Mouse (Mus musculus): ENCODE measurements around the gene Lrrc55. TPM values are rescaled to one million over a fixed set of nuclear protein-coding genes. Genes with fewer than 3 reads are reported as not detected.
A peak's percentile ranks its signal among the peaks of the same experiment; 100 is the strongest.

The Lrrc55 gene
- polyA plus RNA-seq, 1 experiment from 2014 or later = 15.8 TPM

- Histone ChIP-seq H3K9ac (ENCODE audit: low read depth, low read length) (no peak overlapping the region), H3K4me3 (ENCODE audit: low read depth, low read length) (no peak overlapping the region), H3K4me1 (ENCODE audit: control insufficient read depth, insufficient read depth, low read length) (no peaks in the 10 kb centered on the region; the same call in 1 of the 2 replicates), H3K27me3 (ENCODE audit: control insufficient read depth, insufficient read depth, low read depth, low read length) (no peaks in the 10 kb centered on the region), H3K4me2 (ENCODE audit: low read length) (no peak overlapping the region), H3K36me3 (ENCODE audit: control insufficient read depth, insufficient read depth, low read length) (no peaks in the 10 kb centered on the region), H3K9me3 (replicated peaks; ENCODE audit: control insufficient read depth, low read length, poor library complexity, severe bottlenecking) (no peaks in the 10 kb centered on the region), H3K27ac (ENCODE audit: low read length) (no peak overlapping the region)
- ATAC-seq = peak; percentile 66
- WGBS = 43% methylated on average over 17 of the region's 17 CpGs
Observed at GRCm38 (mm10) chr2:85224221-85225179, 27.5 kb upstream of the Lrrc55 start.

- Histone ChIP-seq H3K4me3 (ENCODE audit: low read depth, low read length) (no peak overlapping the region), H3K9ac (ENCODE audit: low read depth, low read length) (no peak overlapping the region), H3K9me3 (replicated peaks; ENCODE audit: control insufficient read depth, low read length, poor library complexity, severe bottlenecking) (no peaks in the 10 kb centered on the region), H3K4me2 (ENCODE audit: low read length) (no peak overlapping the region), H3K27me3 (ENCODE audit: control insufficient read depth, insufficient read depth, low read depth, low read length) (no peaks in the 10 kb centered on the region), H3K4me1 (ENCODE audit: control insufficient read depth, insufficient read depth, low read length) (no peaks in the 10 kb centered on the region), H3K27ac (ENCODE audit: low read length) (no peak overlapping the region), H3K36me3 (ENCODE audit: control insufficient read depth, insufficient read depth, low read length) (no peaks in the 10 kb centered on the region)
- no peak for ATAC-seq
Observed at GRCm38 (mm10) chr2:85216606-85217005, 19.6 kb upstream of the Lrrc55 start.

GRCm38 (mm10) chr2:85213746-85214145 is 16.7 kb upstream of the Lrrc55 start:
- ATAC-seq = no peak
- Histone ChIP-seq H3K36me3 (ENCODE audit: control insufficient read depth, insufficient read depth, low read length) (no peaks in the 10 kb centered on the region), H3K4me2 (ENCODE audit: low read length) (no peak overlapping the region), H3K9ac (ENCODE audit: low read depth, low read length) (no peak overlapping the region), H3K27me3 (ENCODE audit: control insufficient read depth, insufficient read depth, low read depth, low read length) (no peaks in the 10 kb centered on the region), H3K27ac (ENCODE audit: low read length) (no peak overlapping the region), H3K4me1 (ENCODE audit: control insufficient read depth, insufficient read depth, low read length) (no peaks in the 10 kb centered on the region), H3K9me3 (replicated peaks; ENCODE audit: control insufficient read depth, low read length, poor library complexity, severe bottlenecking) (no peaks in the 10 kb centered on the region), H3K4me3 (ENCODE audit: low read depth, low read length) (no peak overlapping the region)
- 89% methylated on average over 2 of the region's 2 CpGs for WGBS

GRCm38 (mm10) chr2:85209301-85209700 is 12.3 kb upstream of the Lrrc55 start:
- WGBS = 59% methylated on average over 5 of the region's 5 CpGs
- Histone ChIP-seq H3K9me3 (replicated peaks; ENCODE audit: control insufficient read depth, low read length, poor library complexity, severe bottlenecking) (no peaks in the 10 kb centered on the region), H3K4me3 (ENCODE audit: low read depth, low read length) (no peak overlapping the region), H3K4me1 (ENCODE audit: control insufficient read depth, insufficient read depth, low read length) (no peaks in the 10 kb centered on the region), H3K9ac (ENCODE audit: low read depth, low read length) (no peak overlapping the region), H3K27ac (ENCODE audit: low read length) (no peak overlapping the region), H3K4me2 (ENCODE audit: low read length) (no peak overlapping the region), H3K36me3 (ENCODE audit: control insufficient read depth, insufficient read depth, low read length) (no peaks in the 10 kb centered on the region), H3K27me3 (ENCODE audit: control insufficient read depth, insufficient read depth, low read depth, low read length) (no peaks in the 10 kb centered on the region)
- ATAC-seq = 0 out of 2 replicates have a peak, but pooled peaks have one; percentile 17

GRCm38 (mm10) chr2:85205170-85205569 is 8.2 kb upstream of the Lrrc55 start:
- H3K36me3 ChIP-seq (ENCODE audit: control insufficient read depth, insufficient read depth, low read length) = no peaks in the 10 kb centered on the region
- no peaks in the 10 kb centered on the region for H3K4me1 ChIP-seq (ENCODE audit: control insufficient read depth, insufficient read depth, low read length)
- no peaks in the 10 kb centered on the region for H3K9me3 ChIP-seq (replicated peaks; ENCODE audit: control insufficient read depth, low read length, poor library complexity, severe bottlenecking)
- no peak overlapping the region for H3K4me2 ChIP-seq (ENCODE audit: low read length)
- H3K9ac ChIP-seq (ENCODE audit: low read depth, low read length) = no peak overlapping the region
- WGBS = 74% methylated on average over 8 of the region's 8 CpGs
- H3K27me3 ChIP-seq (ENCODE audit: control insufficient read depth, insufficient read depth, low read depth, low read length) = no peaks in the 10 kb centered on the region
- no peak for ATAC-seq
- H3K4me3 ChIP-seq (ENCODE audit: low read depth, low read length) = no peak overlapping the region
- H3K27ac ChIP-seq (ENCODE audit: low read length) = no peak overlapping the region

- H3K27me3 ChIP-seq (ENCODE audit: control insufficient read depth, insufficient read depth, low read depth, low read length) = no peaks in the 10 kb centered on the region
- peak overlapping the region; percentile 73 for H3K9ac ChIP-seq (ENCODE audit: low read depth, low read length)
- H3K4me1 ChIP-seq (ENCODE audit: control insufficient read depth, insufficient read depth, low read length) = peaks cover 13% of the 10 kb centered on the region
- under 1% methylated on average over 24 of the region's 24 CpGs for WGBS
- peak; percentile 87 for ATAC-seq
- peak overlapping the region; percentile 57 for H3K4me3 ChIP-seq (ENCODE audit: low read depth, low read length)
- peak overlapping the region; percentile 65 for H3K4me2 ChIP-seq (ENCODE audit: low read length)
- peaks cover 3% of the 10 kb centered on the region; the same call in 1 of the 2 replicates for H3K36me3 ChIP-seq (ENCODE audit: control insufficient read depth, insufficient read depth, low read length)
- H3K9me3 ChIP-seq (replicated peaks; ENCODE audit: control insufficient read depth, low read length, poor library complexity, severe bottlenecking) = no peaks in the 10 kb centered on the region
- H3K27ac ChIP-seq (ENCODE audit: low read length) = peak overlapping the region; percentile 81
Observed at GRCm38 (mm10) chr2:85198011-85198965, 1.3 kb upstream of the Lrrc55 start.

- Histone ChIP-seq H3K4me2 (ENCODE audit: low read length) (no peak overlapping the region), H3K27ac (ENCODE audit: low read length) (no peak overlapping the region), H3K4me1 (ENCODE audit: control insufficient read depth, insufficient read depth, low read length) (peaks cover 13% of the 10 kb centered on the region), H3K27me3 (ENCODE audit: control insufficient read depth, insufficient read depth, low read depth, low read length) (no peaks in the 10 kb centered on the region), H3K36me3 (ENCODE audit: control insufficient read depth, insufficient read depth, low read length) (peaks cover 15% of the 10 kb centered on the region), H3K9me3 (replicated peaks; ENCODE audit: control insufficient read depth, low read length, poor library complexity, severe bottlenecking) (no peaks in the 10 kb centered on the region), H3K4me3 (ENCODE audit: low read depth, low read length) (no peak overlapping the region), H3K9ac (ENCODE audit: low read depth, low read length) (no peak overlapping the region)
- 69% methylated on average over 1 of the region's 1 CpGs for WGBS
- ATAC-seq = no peak
Observed at GRCm38 (mm10) chr2:85194566-85194965, 2.4 kb downstream of the Lrrc55 start.

- Histone ChIP-seq H3K9me3 (replicated peaks; ENCODE audit: control insufficient read depth, low read length, poor library complexity, severe bottlenecking) (no peaks in the 10 kb centered on the region), H3K27me3 (ENCODE audit: control insufficient read depth, insufficient read depth, low read depth, low read length) (no peaks in the 10 kb centered on the region), H3K4me2 (ENCODE audit: low read length) (no peak overlapping the region), H3K9ac (ENCODE audit: low read depth, low read length) (no peak overlapping the region), H3K36me3 (ENCODE audit: control insufficient read depth, insufficient read depth, low read length) (peaks cover 17% of the 10 kb centered on the region), H3K27ac (ENCODE audit: low read length) (no peak overlapping the region), H3K4me1 (ENCODE audit: control insufficient read depth, insufficient read depth, low read length) (no peaks in the 10 kb centered on the region), H3K4me3 (ENCODE audit: low read depth, low read length) (no peak overlapping the region)
- 91% methylated on average over 6 of the region's 6 CpGs for WGBS
- no peak for ATAC-seq
Observed at GRCm38 (mm10) chr2:85187582-85188151, 9.3 kb downstream of the Lrrc55 start.

All from midbrain, embryonic 16.5 days (tissue).